Mouse (Mus musculus): Measurements from ENCODE around the gene Scamp2. TPM values are rescaled to one million over a fixed set of nuclear protein-coding genes. Genes with fewer than 3 reads are reported as not detected.

Gene Scamp2
- polyA plus RNA-seq, 1 experiment from 2014 or later: 62.3 TPM

- H3K36me3 ChIP-seq: peaks cover 48% of the 10 kb centered on the region
- H3K9me3 ChIP-seq: no peaks in the 10 kb centered on the region
- H3K27ac ChIP-seq: no peak overlapping the region
- no peak overlapping the region for H3K9ac ChIP-seq
- no peak for ATAC-seq (ENCODE audit: low FRiP score, low read depth)
- peak overlapping the region; percentile 86; the same call in 1 of the 2 replicates for H3K4me2 ChIP-seq (replicated peaks)
- H3K4me1 ChIP-seq: peaks cover 18% of the 10 kb centered on the region
- H3K4me3 ChIP-seq: no peak overlapping the region
- 95% methylated on average over 5 of the region's 5 CpGs for WGBS
- H3K27me3 ChIP-seq (replicated peaks): no peaks in the 10 kb centered on the region
Observed at GRCm38 (mm10) chr9:57536362-57536761, 24.4 kb upstream of the Scamp2 start.

GRCm38 (mm10) chr9:57537044-57537727 lies 23.6 kb upstream of the Scamp2 start, which contains the start of gene Fam219b:
Gene Fam219b (plus strand): TSS chr9:57537528.
- H3K9me3 ChIP-seq: no peaks in the 10 kb centered on the region
- peak within 1 kb of the TSS; percentile 76 for H3K4me3 ChIP-seq
- peak within 1 kb of the TSS; percentile 83 for H3K9ac ChIP-seq
- H3K27me3 ChIP-seq (replicated peaks): no peaks in the 10 kb centered on the region
- peak within 1 kb of the TSS; percentile 86 for H3K4me2 ChIP-seq (replicated peaks)
- whole genome bisulfite sequencing: 2% methylated on average over 45 of the region's 45 CpGs
- H3K36me3 ChIP-seq: peaks cover 43% of the 10 kb centered on the region
- peaks cover 18% of the 10 kb centered on the region for H3K4me1 ChIP-seq
- peak; percentile 84 for ATAC-seq (ENCODE audit: low FRiP score, low read depth)
- H3K27ac ChIP-seq: peak within 1 kb of the TSS; percentile 57; the same call in 1 of the 2 replicates

GRCm38 (mm10) chr9:57537728-57538181 lies 23.0 kb upstream of the Scamp2 start:
- H3K9me3 ChIP-seq: no peaks in the 10 kb centered on the region
- H3K4me3 ChIP-seq: peak overlapping the region; percentile 76
- WGBS: under 1% methylated on average over 24 of the region's 24 CpGs
- H3K4me2 ChIP-seq (replicated peaks): peak overlapping the region; percentile 86
- peak; percentile 68 for ATAC-seq (ENCODE audit: low FRiP score, low read depth)
- H3K4me1 ChIP-seq: peaks cover 18% of the 10 kb centered on the region
- H3K27me3 ChIP-seq (replicated peaks): no peaks in the 10 kb centered on the region
- peaks cover 44% of the 10 kb centered on the region for H3K36me3 ChIP-seq
- peak overlapping the region; percentile 83 for H3K9ac ChIP-seq
- peak overlapping the region; percentile 57; the same call in 1 of the 2 replicates for H3K27ac ChIP-seq

- no peak for ATAC-seq (ENCODE audit: low FRiP score, low read depth)
- peaks cover 53% of the 10 kb centered on the region for H3K36me3 ChIP-seq
- H3K4me1 ChIP-seq: peaks cover 18% of the 10 kb centered on the region
- H3K9me3 ChIP-seq: no peaks in the 10 kb centered on the region
- no peak overlapping the region for H3K27ac ChIP-seq
- WGBS: 92% methylated on average over 2 of the region's 2 CpGs
- H3K27me3 ChIP-seq (replicated peaks): no peaks in the 10 kb centered on the region
- H3K4me3 ChIP-seq: no peak overlapping the region
- no peak overlapping the region for H3K9ac ChIP-seq
- no peak overlapping the region for H3K4me2 ChIP-seq (replicated peaks)
Observed at GRCm38 (mm10) chr9:57539550-57539949, 21.2 kb upstream of the Scamp2 start.

GRCm38 (mm10) chr9:57541312-57541711 lies 19.4 kb upstream of the Scamp2 start:
- 19% methylated on average over 1 of the region's 1 CpGs for WGBS
- ATAC-seq (ENCODE audit: low FRiP score, low read depth): no peak
- no peak overlapping the region for H3K4me3 ChIP-seq
- H3K9me3 ChIP-seq: no peaks in the 10 kb centered on the region
- H3K27me3 ChIP-seq (replicated peaks): no peaks in the 10 kb centered on the region
- no peak overlapping the region for H3K9ac ChIP-seq
- H3K36me3 ChIP-seq: peaks cover 67% of the 10 kb centered on the region
- H3K27ac ChIP-seq: no peak overlapping the region
- no peak overlapping the region for H3K4me2 ChIP-seq (replicated peaks)
- H3K4me1 ChIP-seq: peaks cover 18% of the 10 kb centered on the region

GRCm38 (mm10) chr9:57543951-57544350 lies 16.8 kb upstream of the Scamp2 start:
- H3K27me3 ChIP-seq (replicated peaks): no peaks in the 10 kb centered on the region
- ATAC-seq (ENCODE audit: low FRiP score, low read depth): no peak
- H3K4me3 ChIP-seq: no peak overlapping the region
- H3K27ac ChIP-seq: no peak overlapping the region
- no peak overlapping the region for H3K4me2 ChIP-seq (replicated peaks)
- 89% methylated on average over 3 of the region's 3 CpGs for WGBS
- H3K36me3 ChIP-seq: peaks cover 89% of the 10 kb centered on the region
- peaks cover 3% of the 10 kb centered on the region; the same call in 1 of the 2 replicates for H3K4me1 ChIP-seq
- no peak overlapping the region for H3K9ac ChIP-seq
- H3K9me3 ChIP-seq: no peaks in the 10 kb centered on the region

- WGBS: 91% methylated on average over 5 of the region's 5 CpGs
- no peak overlapping the region for H3K4me2 ChIP-seq (replicated peaks)
- no peak for ATAC-seq (ENCODE audit: low FRiP score, low read depth)
- H3K4me3 ChIP-seq: no peak overlapping the region
- peaks cover 82% of the 10 kb centered on the region for H3K36me3 ChIP-seq
- no peaks in the 10 kb centered on the region for H3K27me3 ChIP-seq (replicated peaks)
- no peaks in the 10 kb centered on the region for H3K9me3 ChIP-seq
- H3K9ac ChIP-seq: no peak overlapping the region
- H3K27ac ChIP-seq: no peak overlapping the region
- peaks cover 6% of the 10 kb centered on the region for H3K4me1 ChIP-seq
Observed at GRCm38 (mm10) chr9:57547287-57547686, 13.5 kb upstream of the Scamp2 start.

GRCm38 (mm10) chr9:57547869-57548268 lies 12.9 kb upstream of the Scamp2 start:
- Histone ChIP-seq H3K4me1 (peaks cover 6% of the 10 kb centered on the region), H3K27me3 (replicated peaks) (no peaks in the 10 kb centered on the region), H3K36me3 (peaks cover 77% of the 10 kb centered on the region), H3K9ac (no peak overlapping the region), H3K4me3 (no peak overlapping the region), H3K4me2 (replicated peaks) (no peak overlapping the region), H3K9me3 (no peaks in the 10 kb centered on the region), H3K27ac (no peak overlapping the region)
- WGBS: 90% methylated on average over 11 of the region's 11 CpGs
- ATAC-seq (ENCODE audit: low FRiP score, low read depth): no peak

GRCm38 (mm10) chr9:57549186-57549585 lies 11.6 kb upstream of the Scamp2 start:
- Histone ChIP-seq H3K27ac (no peak overlapping the region), H3K4me1 (peaks cover 6% of the 10 kb centered on the region), H3K36me3 (peaks cover 63% of the 10 kb centered on the region), H3K9ac (no peak overlapping the region), H3K4me2 (replicated peaks) (no peak overlapping the region), H3K27me3 (replicated peaks) (no peaks in the 10 kb centered on the region), H3K4me3 (no peak overlapping the region), H3K9me3 (no peaks in the 10 kb centered on the region)
- no peak for ATAC-seq (ENCODE audit: low FRiP score, low read depth)
- WGBS: 97% methylated on average over 4 of the region's 4 CpGs

GRCm38 (mm10) chr9:57550126-57550862 lies 10.4 kb upstream of the Scamp2 start:
- Histone ChIP-seq H3K27ac (no peak overlapping the region), H3K4me3 (no peak overlapping the region), H3K27me3 (replicated peaks) (no peaks in the 10 kb centered on the region), H3K9me3 (no peaks in the 10 kb centered on the region), H3K4me2 (replicated peaks) (no peak overlapping the region), H3K36me3 (peaks cover 52% of the 10 kb centered on the region), H3K9ac (no peak overlapping the region), H3K4me1 (peaks cover 6% of the 10 kb centered on the region)
- 90% methylated on average over 11 of the region's 11 CpGs for WGBS
- no peak for ATAC-seq (ENCODE audit: low FRiP score, low read depth)

- peak within 1 kb of the TSS; percentile 68 for H3K9ac ChIP-seq
- H3K4me2 ChIP-seq (replicated peaks): peak within 1 kb of the TSS; percentile 73
- 2% methylated on average over 28 of the region's 28 CpGs for WGBS
- H3K27ac ChIP-seq: no peak within 1 kb of the TSS
- peak; percentile 73; the same call in 1 of the 2 replicates for ATAC-seq (ENCODE audit: low FRiP score, low read depth)
- H3K4me1 ChIP-seq: peaks cover 6% of the 10 kb centered on the region
- H3K36me3 ChIP-seq: peaks cover 35% of the 10 kb centered on the region
- no peaks in the 10 kb centered on the region for H3K27me3 ChIP-seq (replicated peaks)
- H3K4me3 ChIP-seq: peak within 1 kb of the TSS; percentile 68
- no peaks in the 10 kb centered on the region for H3K9me3 ChIP-seq
Observed at GRCm38 (mm10) chr9:57552139-57552887, 8.4 kb upstream of the Scamp2 start, which contains the start of gene Mpi. Gene Mpi (minus strand): TSS chr9:57552763.

- ATAC-seq (ENCODE audit: low FRiP score, low read depth): 0 out of 2 replicates have a peak, but pooled peaks have one; percentile 5
- Histone ChIP-seq H3K9me3 (no peaks in the 10 kb centered on the region), H3K27ac (no peak overlapping the region), H3K4me3 (no peak overlapping the region), H3K27me3 (replicated peaks) (no peaks in the 10 kb centered on the region), H3K4me2 (replicated peaks) (no peak overlapping the region), H3K4me1 (peaks cover 6% of the 10 kb centered on the region), H3K9ac (no peak overlapping the region), H3K36me3 (peaks cover 27% of the 10 kb centered on the region)
- 71% methylated on average over 11 of the region's 11 CpGs for WGBS
Observed at GRCm38 (mm10) chr9:57553119-57553518, 7.6 kb upstream of the Scamp2 start.
